Mouse (Mus musculus) thymus, adult 18-20 months (tissue): ENCODE results near the gene Ccdc167.
"Not testable (repeated sequence)": the region's sequence is repeated elsewhere in the genome, so short reads cannot be mapped to it uniquely, and the experiment has no call there.

Experiments
- DNase-seq, 2 experiments: peaks; one replicate each; pipeline ENCODE4 v3.0.0; 2022; ENCODE audit warnings: mixed read lengths in 2 of 2

Ccdc167 gene

GRCm38 (mm10) chr17:29719628-29720575 lies 3.1 kb upstream of the Ccdc167 start:
- DNase-seq = no peak

- no peak for DNase-seq
Measured at GRCm38 (mm10) chr17:29718660-29719059, 1.8 kb upstream of the Ccdc167 start.

- not testable (repeated sequence) for DNase-seq
Measured at GRCm38 (mm10) chr17:29713734-29714133, 3.1 kb downstream of the Ccdc167 start.

GRCm38 (mm10) chr17:29712565-29712964 lies 4.3 kb downstream of the Ccdc167 start:
- no peak for DNase-seq

GRCm38 (mm10) chr17:29711745-29712431 lies 5.0 kb downstream of the Ccdc167 start:
- DNase-seq = no peak

GRCm38 (mm10) chr17:29711076-29711744 lies 5.6 kb downstream of the Ccdc167 start:
- no peak for DNase-seq

- no peak for DNase-seq
Measured at GRCm38 (mm10) chr17:29710562-29711044, 6.2 kb downstream of the Ccdc167 start.

GRCm38 (mm10) chr17:29708783-29709182 lies 8.1 kb downstream of the Ccdc167 start:
- DNase-seq = no peak

- no peak for DNase-seq
Measured at GRCm38 (mm10) chr17:29706981-29707545, 9.8 kb downstream of the Ccdc167 start.

- no peak for DNase-seq
Measured at GRCm38 (mm10) chr17:29705881-29706280, 11.0 kb downstream of the Ccdc167 start.

GRCm38 (mm10) chr17:29704781-29705180 lies 12.1 kb downstream of the Ccdc167 start:
- peak; percentile 40 to 53 for DNase-seq

- DNase-seq = no peak
Measured at GRCm38 (mm10) chr17:29702938-29703710, 13.7 kb downstream of the Ccdc167 start.

- DNase-seq = no peak
Measured at GRCm38 (mm10) chr17:29700573-29700972, 16.3 kb downstream of the Ccdc167 start.

- no peak for DNase-seq
Measured at GRCm38 (mm10) chr17:29698421-29698820, 18.4 kb downstream of the Ccdc167 start.

- no peak for DNase-seq
Measured at GRCm38 (mm10) chr17:29696940-29697339, 19.9 kb downstream of the Ccdc167 start.

GRCm38 (mm10) chr17:29694516-29694915 lies 22.3 kb downstream of the Ccdc167 start:
- no peak for DNase-seq

GRCm38 (mm10) chr17:29693571-29693970 lies 23.3 kb downstream of the Ccdc167 start:
- peak; percentile 64 to 77 for DNase-seq

- DNase-seq = no peak
Measured at GRCm38 (mm10) chr17:29692827-29693226, 24.0 kb downstream of the Ccdc167 start.

- no peak for DNase-seq
Measured at GRCm38 (mm10) chr17:29690257-29690656, 26.6 kb downstream of the Ccdc167 start.

GRCm38 (mm10) chr17:29688610-29689009 lies 28.2 kb downstream of the Ccdc167 start:
- no peak for DNase-seq

- no peak for DNase-seq
Measured at GRCm38 (mm10) chr17:29687373-29687772, 29.5 kb downstream of the Ccdc167 start.

GRCm38 (mm10) chr17:29686771-29687170 lies 30.1 kb downstream of the Ccdc167 start:
- DNase-seq = no peak
